Mouse (Mus musculus) c-Kit-positive CD71-negative TER-119-negative erythroid progenitor cells, embryonic 14.5 days (primary cell): ENCODE results near the gene Gm9913.
A peak's percentile ranks its signal among the peaks of the same experiment; 100 is the strongest.

Experiments
- DNase-seq: peaks from one replicate; pipeline ENCODE4 v3.0.0-alpha.2; 2013; ENCODE audit warnings: low read depth

Gm9913 gene

GRCm38 (mm10) chr2:125555830-125556229, 50.9 kb downstream of the Gm9913 start:
- DNase-seq = peak; percentile 3
